Mouse (Mus musculus): ENCODE results near the gene D17Wsu92e. TPM values are rescaled to one million over a fixed set of nuclear protein-coding genes. Genes with fewer than 3 reads are reported as not detected.

D17Wsu92e gene
- total RNA-seq (2023) = 72.2 to 81.2 TPM (median 77.5 TPM) in 4 replicates

GRCm38 (mm10) chr17:27820568-27821406, at the start of gene D17Wsu92e:
Gene D17Wsu92e (minus strand): TSS chr17:27820648.

GRCm38 (mm10) chr17:27856265-27856797, 35.9 kb upstream of the D17Wsu92e start, which contains the start of gene Uhrf1bp1:
Gene Uhrf1bp1 (plus strand): TSS chr17:27856441.

GRCm38 (mm10) chr17:27837850-27838249, 17.4 kb upstream of the D17Wsu92e start, which contains the start of gene Snrpc:
Gene Snrpc (plus strand): TSS chr17:27838150.

GRCm38 (mm10) chr17:27728770-27729169, 91.7 kb downstream of the D17Wsu92e start, which contains the start of gene Spdef:
Gene Spdef (minus strand): TSS chr17:27728955.

Other genes with a start within 250 kb of the D17Wsu92e start
- 93.3 to 101 TPM (median 95.0 TPM) in 4 replicates for gene Nudt3, start 197.2 kb downstream of the D17Wsu92e start, total RNA-seq (2023)
- gene RPS10-NUDT3, start 185.4 kb downstream of the D17Wsu92e start, total RNA-seq (2023) = not detected in 4 replicates
- gene Rps10, start 184.0 kb downstream of the D17Wsu92e start, total RNA-seq (2023) = 1,944 to 2,167 TPM (median 2,044 TPM) in 4 replicates
- 18.2 to 21.7 TPM (median 20.1 TPM) in 4 replicates for gene Pacsin1, start 165.1 kb downstream of the D17Wsu92e start, total RNA-seq (2023)
- 1.4 TPM in 1 of 4 replicates, not detected in the others for gene Spdef, start 91.7 kb downstream of the D17Wsu92e start, total RNA-seq (2023)
- 67.1 to 82.7 TPM (median 70.3 TPM) in 4 replicates for gene Snrpc, start 17.5 kb upstream of the D17Wsu92e start, total RNA-seq (2023)
- gene Uhrf1bp1, start 35.8 kb upstream of the D17Wsu92e start, total RNA-seq (2023) = 4.9 to 6.5 TPM (median 5.6 TPM) in 4 replicates
- gene Anks1, start 88.7 kb upstream of the D17Wsu92e start, total RNA-seq (2023) = 34.3 to 44.8 TPM (median 37.8 TPM) in 4 replicates
- gene Taf11, start 89.2 kb upstream of the D17Wsu92e start, total RNA-seq (2023) = 34.7 to 54.1 TPM (median 42.4 TPM) in 4 replicates